7 mouse cellular contexts compared by ENCODE assay signal in genomic region chr14:17659031-17659430, GRCm38 (mm10). TPM values are rescaled to one million over a fixed set of nuclear protein-coding genes. Genes with fewer than 3 reads are reported as not detected.
A peak's percentile ranks its signal among the peaks of the same experiment; 100 is the strongest.
DNase-seq lines count a peak whose midpoint lies in the region; ATAC-seq and TF ChIP-seq lines count a peak whose summit lies in the region.

No protein-coding gene starts in this region.

- 0% methylated on average over 9 of the region's 10 CpGs for WGBS in embryonic facial prominence, embryonic 14.5 days
- WGBS in limb, embryonic 12.5 days = 0% methylated on average over 9 of the region's 10 CpGs
- WGBS in midbrain, embryonic 13.5 days = 2% methylated on average over 9 of the region's 10 CpGs
- WGBS in small intestine, adult 2 months = 2% methylated on average over 10 of the region's 10 CpGs

- peak; percentile 81 for ATAC-seq in embryonic facial prominence, embryonic 14.5 days (ENCODE audit: low read depth)
- ATAC-seq in limb, embryonic 12.5 days (ENCODE audit: insufficient number of reproducible peaks, insufficient read depth, low FRiP score, low TSS enrichment, low read depth) = peak; percentile 46
- ATAC-seq in midbrain, embryonic 13.5 days = peak; percentile 27; the same call in 1 of the 2 replicates

- H3K27me3 ChIP-seq in embryonic facial prominence, embryonic 14.5 days (replicated peaks; ENCODE audit: control insufficient read depth, insufficient read depth, low read length) = peaks cover 20% of the 10 kb centered on the region
- peaks cover 34% of the 10 kb centered on the region for H3K27me3 ChIP-seq in limb, embryonic 12.5 days
- peaks cover 18% of the 10 kb centered on the region for H3K27me3 ChIP-seq in midbrain, embryonic 13.5 days
- H3K27me3 ChIP-seq in small intestine, adult 2 months (ENCODE audit: control insufficient read depth, insufficient read depth, low read length) = no peaks in the 10 kb centered on the region

- peak; percentile 19 to 55 for DNase-seq in adrenal gland, postnatal 4 days (ENCODE audit: low spot score in 2 of 2)
- DNase-seq in embryonic facial prominence, embryonic 14.5 days (ENCODE audit: low spot score) = peak; percentile 96
- DNase-seq in heart, adult 9 months (ENCODE audit: low spot score in 2 of 2) = peak; percentile 78 to 84
- DNase-seq in kidney, adult 9 months = peak; percentile 94

- peaks cover 8% of the 10 kb centered on the region; the same call in 1 of the 2 replicates for H3K4me1 ChIP-seq in embryonic facial prominence, embryonic 14.5 days (ENCODE audit: control insufficient read depth, insufficient read depth, low read length)
- peaks cover 17% of the 10 kb centered on the region for H3K4me1 ChIP-seq in limb, embryonic 12.5 days (replicated peaks)
- H3K4me1 ChIP-seq in midbrain, embryonic 13.5 days (replicated peaks) = peaks cover 21% of the 10 kb centered on the region
- no peaks in the 10 kb centered on the region; the same call in 1 of the 2 replicates for H3K4me1 ChIP-seq in small intestine, adult 2 months (ENCODE audit: control insufficient read depth, insufficient read depth, insufficient read length, low read length)

- no peaks in the 10 kb centered on the region for H3K36me3 ChIP-seq in embryonic facial prominence, embryonic 14.5 days (ENCODE audit: control insufficient read depth, insufficient read depth, low read length)
- H3K36me3 ChIP-seq in limb, embryonic 12.5 days = no peaks in the 10 kb centered on the region
- no peaks in the 10 kb centered on the region for H3K36me3 ChIP-seq in midbrain, embryonic 13.5 days
- no peaks in the 10 kb centered on the region for H3K36me3 ChIP-seq in small intestine, adult 2 months (ENCODE audit: control insufficient read depth, insufficient read depth, low read length)

- H3K9me3 ChIP-seq in embryonic facial prominence, embryonic 14.5 days (ENCODE audit: control insufficient read depth, low read length) = no peaks in the 10 kb centered on the region
- H3K9me3 ChIP-seq in limb, embryonic 12.5 days = no peaks in the 10 kb centered on the region
- no peaks in the 10 kb centered on the region for H3K9me3 ChIP-seq in midbrain, embryonic 13.5 days

- no peak overlapping the region for H3K9ac ChIP-seq in embryonic facial prominence, embryonic 14.5 days (ENCODE audit: low read depth, low read length)
- no peak overlapping the region; the same call in 1 of the 2 replicates for H3K9ac ChIP-seq in limb, embryonic 12.5 days (replicated peaks)
- no peak overlapping the region for H3K9ac ChIP-seq in midbrain, embryonic 13.5 days (replicated peaks)

- peak overlapping the region; percentile 65 for H3K4me3 ChIP-seq in embryonic facial prominence, embryonic 14.5 days (ENCODE audit: low read depth, low read length)
- peak overlapping the region; percentile 66 for H3K4me3 ChIP-seq in limb, embryonic 12.5 days (replicated peaks)
- peak overlapping the region; percentile 78 for H3K4me3 ChIP-seq in midbrain, embryonic 13.5 days (replicated peaks)
- H3K4me3 ChIP-seq in small intestine, adult 2 months (ENCODE audit: low read depth, low read length) = peak overlapping the region; percentile 76

- no peak for TF ChIP-seq POLR2A in small intestine, adult 2 months (IDR thresholded peaks at IDR 0.05; ENCODE audit: low read depth, low read length)

- peak; percentile 56; the same call in 1 of the 2 replicates for TF ChIP-seq CTCF in small intestine, adult 2 months (IDR thresholded peaks at IDR 0.05; ENCODE audit: extremely low read depth, insufficient read length, insufficient replicate concordance, low read depth, low read length)

- peak overlapping the region; percentile 98 for H3K4me2 ChIP-seq in embryonic facial prominence, embryonic 14.5 days (ENCODE audit: low read depth, low read length)
- peak overlapping the region; percentile 99 for H3K4me2 ChIP-seq in limb, embryonic 12.5 days
- peak overlapping the region; percentile 98 for H3K4me2 ChIP-seq in midbrain, embryonic 13.5 days (replicated peaks)

- H3K27ac ChIP-seq in embryonic facial prominence, embryonic 14.5 days (replicated peaks; ENCODE audit: low read depth, low read length) = no peak overlapping the region
- H3K27ac ChIP-seq in limb, embryonic 12.5 days = no peak overlapping the region
- H3K27ac ChIP-seq in midbrain, embryonic 13.5 days = no peak overlapping the region
- peak overlapping the region; percentile 78 for H3K27ac ChIP-seq in small intestine, adult 2 months (ENCODE audit: insufficient read depth, low read depth, low read length)

RNA-seq across cellular contexts. Expression of gene Thrb, which starts 1.0 kb away (rescaled TPM):
- 10 to 100 TPM; 43.1 to 46.0 TPM for total RNA-seq in adrenal gland, postnatal 4 days (2021)
- polyA plus RNA-seq in embryonic facial prominence, embryonic 14.5 days (2014; fragmentation: Nextera tagmentation; extraction: Ambion mirVana) = 3.3 and 3.5 TPM in 2 replicates
- polyA plus RNA-seq in limb, embryonic 12.5 days (2016; fragmentation: Nextera tagmentation; extraction: Ambion mirVana) = 0.48 and 0.74 TPM in 2 replicates
- 1.2 and 1.3 TPM in 2 replicates for polyA plus RNA-seq in midbrain, embryonic 13.5 days (2015; fragmentation: Nextera tagmentation; extraction: Ambion mirVana)
- polyA plus RNA-seq in small intestine, adult 2 months (2012; rRNA removed) = 0.95 and 2.5 TPM in 2 replicates

Comparison
In these comparisons a context has a peak if more than half of its experiments do, and no peak if none do; other contexts are left out.
1. DNase-seq: peak in every context shown above with its lines; median percentile 96 in embryonic facial prominence, embryonic 14.5 days; 94 in kidney, adult 9 months; 81 in heart, adult 9 months; 37 in adrenal gland, postnatal 4 days.
2. ATAC-seq: peak in every context shown above with its lines; median percentile 81 in embryonic facial prominence, embryonic 14.5 days; 46 in limb, embryonic 12.5 days; 27 in midbrain, embryonic 13.5 days.